Mouse (Mus musculus) layer of hippocampus, postnatal 25 days (tissue): ENCODE data around the gene Ddx60. TPM values are rescaled to one million over a fixed set of nuclear protein-coding genes. Genes with fewer than 3 reads are reported as not detected.
"Not testable (repeated sequence)": the region's sequence is repeated elsewhere in the genome, so short reads cannot be mapped to it uniquely, and the experiment has no call there.

Experiments used
- DNase-seq, 2 experiments: peaks; one replicate each; pipeline ENCODE4 v3.0.0; 2022; ENCODE audit warnings: mixed read lengths in 2 of 2, low spot score in 1 of 2; ENCODE audit errors: extremely low spot score in 1 of 2
- total RNA-seq, 2 experiments: library from RNA; stranded (reverse); gene quantifications; 2 replicates each; pipeline ENCODE4 v1.2.3; 2021

Gene Ddx60
- total RNA-seq: under 1 TPM; 0.26 to 0.49 TPM

DNA sequence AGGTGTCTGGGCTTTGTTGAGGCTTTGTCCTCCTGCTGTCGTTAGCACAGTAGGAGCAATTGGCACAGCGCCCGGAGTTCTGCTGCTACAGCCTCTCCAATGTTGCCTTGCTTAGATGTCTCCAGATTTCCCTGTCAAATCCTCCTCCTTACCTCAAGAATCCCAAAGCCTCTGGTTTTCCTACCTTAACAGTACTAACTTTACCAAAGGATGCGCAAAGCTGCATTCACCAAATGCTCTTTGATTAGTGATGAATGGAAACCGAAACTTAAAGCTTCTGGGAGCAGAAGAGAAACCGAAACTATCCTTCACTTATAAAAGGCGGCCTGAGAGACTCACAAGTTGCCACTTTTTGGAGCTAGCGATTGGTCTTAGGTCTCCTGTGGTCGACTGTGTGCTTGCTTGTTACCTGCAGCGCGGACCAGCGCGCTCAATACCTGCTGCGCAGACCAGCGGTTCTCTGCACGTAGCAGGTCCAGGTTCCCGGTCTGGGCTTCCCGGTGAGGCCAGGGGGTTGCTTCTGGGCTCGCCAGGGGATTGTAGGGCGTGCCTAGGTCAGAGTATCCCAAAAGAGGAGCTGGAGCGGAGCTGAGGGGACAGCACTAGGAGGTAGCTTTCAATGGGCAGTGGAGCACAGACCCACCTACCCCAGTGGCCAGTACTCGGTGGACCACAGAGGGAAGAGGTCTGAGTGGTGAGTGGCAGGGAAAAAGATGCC, at the start of gene Ddx60:
Ddx60 (plus strand) TSS at position 311 of the 718 bp plus-strand sequence.
- DNase-seq: peak; percentile 32 to 68

DNA sequence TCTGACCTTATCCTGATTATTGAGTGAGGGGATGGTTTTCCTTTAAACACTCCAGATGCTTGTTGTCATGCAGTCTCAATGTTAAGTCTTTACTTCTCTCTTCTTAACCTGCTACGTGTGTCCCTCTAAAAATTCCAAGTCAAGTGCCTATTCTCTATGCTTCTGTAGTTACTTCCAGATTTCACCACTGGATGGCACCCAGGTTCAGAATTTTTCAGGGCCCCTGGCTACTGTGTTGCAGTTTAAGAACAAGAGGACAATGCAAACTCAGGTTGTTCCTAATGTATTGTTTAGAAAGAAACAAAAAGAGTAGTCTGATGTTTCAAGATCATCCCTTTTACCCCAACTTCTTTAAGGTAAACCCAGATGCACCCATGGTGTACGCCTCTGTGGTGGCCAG, 33.8 kb upstream of the Ddx60 start:
- DNase-seq: peak in 1 of 2 experiments; percentile 74

DNA sequence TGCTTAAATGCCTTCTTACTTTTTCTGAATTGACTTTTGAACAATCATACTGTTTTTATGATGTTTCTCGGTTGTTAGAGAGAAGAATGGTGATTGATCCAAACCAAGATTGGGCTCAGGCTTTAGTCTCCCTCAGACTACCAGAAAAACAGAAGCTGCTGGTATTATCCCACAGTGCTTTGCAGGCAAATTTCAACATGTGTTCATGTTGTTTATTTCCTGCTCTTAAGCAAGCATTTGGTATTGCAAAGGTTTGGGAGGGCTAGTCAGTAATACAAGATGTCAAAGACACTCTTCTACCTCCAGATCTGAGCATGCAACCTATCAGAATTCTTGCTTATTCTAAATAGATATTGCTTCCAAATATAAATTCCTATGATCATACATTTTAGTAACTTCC, 31.1 kb upstream of the Ddx60 start:
- DNase-seq: no peak

DNA sequence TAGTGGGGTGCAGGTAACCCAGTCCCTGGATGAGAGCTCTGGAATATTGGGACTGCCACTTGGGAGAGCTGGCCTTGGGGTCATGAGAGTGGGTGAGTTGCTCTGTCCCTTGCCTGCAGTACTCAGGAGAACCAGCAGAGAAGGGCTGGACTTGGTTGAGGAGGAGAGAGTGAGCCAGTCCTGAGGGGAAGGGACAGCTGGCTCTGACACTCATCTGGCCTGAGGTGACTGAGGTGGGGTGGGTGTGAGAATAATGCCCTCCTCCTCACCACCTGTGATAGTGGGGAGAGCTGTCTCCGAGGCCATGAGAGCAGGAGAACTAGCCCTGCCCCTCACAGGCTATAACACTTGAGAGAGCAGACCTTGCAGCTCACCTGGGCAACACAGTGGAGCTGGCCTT, 30.5 kb upstream of the Ddx60 start:
- DNase-seq: no peak

DNA sequence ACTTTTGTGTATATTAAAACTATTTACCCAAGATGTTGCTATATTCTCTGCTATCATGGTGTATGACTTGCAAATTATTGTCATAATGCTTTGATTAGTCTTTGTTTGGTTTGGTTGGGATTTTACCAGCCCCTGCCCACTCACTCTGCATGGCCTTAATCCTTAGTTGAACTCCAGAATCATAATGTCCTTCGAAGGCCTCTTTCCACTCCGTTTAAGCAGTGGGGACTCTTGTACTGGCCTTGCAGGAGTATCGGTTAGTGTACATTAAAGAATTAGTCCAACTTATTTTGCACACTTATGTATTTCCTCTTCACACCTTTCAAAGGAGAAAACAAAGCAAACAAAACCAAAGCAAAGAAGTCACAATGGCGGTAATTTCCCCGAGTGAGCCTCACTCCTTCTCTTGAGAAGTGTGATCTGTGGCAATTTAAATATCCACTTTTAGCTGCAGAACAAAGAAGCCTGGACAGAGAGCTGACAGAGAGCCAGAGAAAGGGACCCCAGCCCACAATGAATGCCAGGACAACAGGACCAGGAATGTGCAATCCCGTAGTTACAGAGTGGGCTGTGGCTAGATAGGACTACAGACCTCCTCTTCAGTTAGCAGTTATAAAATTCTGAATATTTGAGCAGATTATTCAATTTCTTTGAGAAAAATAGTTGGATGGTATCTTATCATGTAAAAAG, 26.7 kb upstream of the Ddx60 start:
- DNase-seq: no peak

DNA sequence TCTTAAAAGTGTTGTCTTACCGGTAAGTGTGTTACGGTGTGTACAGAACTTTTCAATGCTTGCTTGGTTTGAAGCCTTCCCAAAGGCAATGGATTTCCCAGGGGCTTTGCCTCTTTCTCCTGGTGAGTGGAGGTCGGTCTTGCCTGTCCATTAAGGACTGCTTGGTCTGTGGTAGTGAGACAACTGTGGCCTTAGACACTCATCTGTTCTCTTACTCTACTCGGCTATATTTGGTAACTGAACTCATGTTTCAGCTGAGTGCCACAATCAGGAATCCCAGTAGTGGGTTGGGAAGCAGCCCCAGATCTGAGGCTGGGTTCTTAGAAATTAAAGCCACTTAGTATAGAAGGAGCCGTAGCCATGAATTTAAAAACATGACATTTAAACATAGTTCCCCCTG, 25.4 kb upstream of the Ddx60 start, which contains the start of gene Palld:
Palld (minus strand) TSS at position 170 of the 400 bp plus-strand sequence.
- DNase-seq: no peak

DNA sequence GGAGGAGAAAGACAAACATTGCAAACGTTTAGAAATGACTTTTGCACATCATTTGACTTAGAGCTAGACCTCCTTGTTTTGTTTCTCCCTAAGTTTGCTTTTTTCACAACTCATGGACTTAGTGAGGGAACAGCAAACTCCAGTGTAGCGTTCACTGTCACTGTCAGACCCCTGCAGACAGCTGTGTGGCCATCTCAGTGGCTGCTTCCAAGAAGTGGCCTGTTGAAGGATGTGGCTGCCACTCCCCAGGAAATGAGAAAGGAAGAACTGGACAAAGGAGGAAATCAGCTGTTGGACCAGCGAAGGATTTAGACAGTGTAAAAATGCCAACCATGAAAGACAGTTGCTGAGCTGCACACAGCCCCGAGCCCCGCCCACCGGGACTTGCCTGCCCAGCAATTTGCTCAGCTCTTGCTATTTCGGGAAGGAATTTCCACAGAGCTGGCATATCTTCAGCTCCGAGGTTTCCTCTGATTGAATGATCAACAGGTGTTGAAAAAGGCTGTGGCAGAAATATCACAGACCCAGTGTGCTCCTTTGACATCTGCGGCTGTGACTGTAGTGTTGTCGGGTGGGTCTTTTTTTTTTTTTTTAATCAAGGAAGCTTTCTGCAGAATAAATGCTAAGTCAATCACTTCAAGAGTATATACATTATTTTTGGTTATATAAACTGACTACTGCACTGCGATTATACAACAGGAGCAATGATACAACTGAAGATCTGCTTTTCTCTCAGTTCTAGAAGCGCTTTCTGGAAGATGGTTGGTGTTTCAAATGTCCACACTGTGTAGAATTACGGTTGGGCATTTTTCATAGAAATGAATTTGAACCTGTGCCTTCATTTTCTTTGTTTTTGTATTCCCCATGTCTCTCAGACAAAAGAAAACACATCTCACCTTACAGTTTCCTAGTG, 19.3 kb upstream of the Ddx60 start:
- DNase-seq: no peak

DNA sequence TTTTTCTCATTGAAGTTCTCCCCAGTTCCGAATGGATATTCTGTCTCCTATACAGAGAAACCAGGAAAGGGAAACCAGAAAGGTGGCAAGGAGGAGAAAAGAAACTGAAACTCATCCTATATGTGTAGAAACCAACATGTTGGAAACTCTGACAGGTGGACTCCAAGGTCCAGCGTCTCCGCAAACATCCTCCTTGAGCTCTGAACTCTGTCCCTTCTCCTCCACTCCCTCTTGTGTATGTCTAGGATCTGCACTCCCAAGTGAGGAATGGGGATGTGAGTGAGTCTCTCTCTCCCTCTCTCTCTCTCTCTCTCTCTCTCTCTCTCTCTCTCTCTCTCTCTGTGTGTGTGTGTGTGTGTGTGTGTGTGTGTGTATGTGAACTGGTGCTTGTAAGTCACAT, 18.6 kb upstream of the Ddx60 start:
- DNase-seq: no peak

DNA sequence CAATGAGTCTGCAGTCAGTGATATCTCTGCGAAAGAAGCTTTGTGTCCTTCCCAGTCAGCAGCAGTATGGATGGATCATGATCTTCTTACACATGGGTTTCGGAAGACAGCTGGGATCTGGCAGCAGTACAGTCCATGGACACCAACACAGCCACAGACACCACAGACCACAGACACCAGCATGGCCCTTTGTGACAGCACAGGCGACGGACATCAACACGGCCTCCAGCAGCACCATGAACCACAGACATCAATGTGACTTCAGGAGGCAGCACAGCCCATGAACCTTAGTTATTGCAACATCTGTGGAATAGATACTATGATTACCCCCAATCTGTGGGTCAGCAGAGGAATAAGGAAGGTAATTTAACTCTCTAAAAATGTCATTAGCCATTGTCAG, 15.1 kb upstream of the Ddx60 start:
- no peak for DNase-seq

DNA sequence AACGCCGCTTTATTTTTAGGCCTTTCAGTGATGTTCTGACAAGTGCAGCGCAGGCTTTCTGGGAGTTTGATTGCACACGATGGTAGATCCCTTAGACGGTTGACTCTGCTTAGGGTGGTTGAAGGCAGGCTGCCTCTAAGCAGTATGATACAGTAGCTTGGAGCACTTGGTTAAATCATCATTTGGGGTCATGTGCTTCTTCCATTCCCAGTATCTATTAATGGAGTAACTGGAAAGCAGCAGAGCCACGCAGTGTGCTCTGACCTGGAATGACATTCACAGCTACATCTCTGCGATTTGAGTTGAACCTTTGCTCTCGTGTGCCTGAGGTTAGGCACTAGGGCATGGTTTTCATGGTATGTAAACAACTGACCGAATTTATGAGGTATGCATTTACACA, 13.9 kb upstream of the Ddx60 start:
- DNase-seq: no peak

DNA sequence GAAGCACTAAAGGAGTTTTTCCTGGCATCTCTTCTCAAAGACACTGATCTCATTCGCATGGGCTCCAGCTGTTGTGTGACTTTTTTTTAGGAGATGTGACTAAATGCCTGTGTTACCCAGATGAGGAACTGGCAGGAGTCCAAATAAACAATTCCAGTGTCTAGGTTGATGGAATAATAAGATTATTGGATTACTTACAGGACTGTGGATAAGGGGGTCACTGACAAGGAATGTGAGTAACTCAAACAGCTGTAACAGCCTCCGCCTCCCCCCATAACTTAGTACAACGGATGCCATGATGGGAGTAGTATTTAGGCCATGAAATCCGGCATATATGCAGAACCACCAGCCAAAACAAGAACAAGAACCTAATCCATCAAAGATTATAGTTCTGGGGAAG, 10.6 kb upstream of the Ddx60 start:
- DNase-seq: no peak

DNA sequence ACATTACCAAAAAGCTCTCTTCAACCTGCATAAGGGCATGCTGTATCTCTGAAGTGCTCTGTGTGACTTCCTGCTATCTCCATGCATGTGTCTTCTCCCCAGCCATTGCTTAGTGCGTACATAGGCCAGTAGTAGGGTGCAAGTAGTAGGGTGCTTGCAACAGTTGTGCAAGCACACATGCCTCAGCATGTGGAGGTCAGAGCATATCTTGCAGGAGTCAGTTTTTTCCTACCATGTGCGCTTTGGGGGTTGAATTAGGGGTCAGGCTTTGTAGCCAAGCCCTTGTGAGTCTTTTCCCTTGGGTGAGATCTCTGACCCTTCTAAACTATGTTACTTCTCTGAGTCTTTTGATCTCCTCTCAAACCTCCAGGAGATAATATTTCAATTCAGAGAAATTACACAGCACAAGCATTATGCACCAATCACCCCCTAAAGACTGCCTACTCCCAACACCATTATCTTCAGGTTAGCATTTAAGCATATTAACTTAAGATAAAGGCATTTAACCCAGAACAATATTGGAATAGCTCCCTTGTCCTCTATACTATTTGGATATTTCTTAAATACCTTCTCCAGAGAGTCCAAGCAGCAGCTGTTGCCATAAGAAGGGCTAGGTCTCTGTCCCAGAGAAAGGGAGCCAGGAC, 8.6 kb upstream of the Ddx60 start:
- no peak for DNase-seq

DNA sequence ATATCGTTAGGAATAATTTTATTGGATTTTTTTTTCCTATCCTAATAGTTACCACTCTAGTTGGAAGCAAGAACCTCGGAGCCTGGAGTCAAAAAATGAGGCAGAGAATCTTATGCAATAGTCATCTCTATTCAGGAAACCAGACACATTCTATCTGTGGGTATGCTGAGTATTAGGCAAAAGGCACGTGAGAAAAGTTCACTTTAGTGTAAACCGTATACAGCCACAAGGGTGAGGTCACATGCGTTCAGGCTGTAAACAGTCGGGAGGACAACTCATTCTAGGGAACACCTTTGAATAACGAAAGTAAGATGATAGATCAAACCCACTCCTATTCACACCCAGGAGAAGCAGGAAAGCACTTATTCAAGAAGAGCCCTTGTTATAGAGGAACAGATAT, 7.5 kb upstream of the Ddx60 start:
- no peak for DNase-seq

DNA sequence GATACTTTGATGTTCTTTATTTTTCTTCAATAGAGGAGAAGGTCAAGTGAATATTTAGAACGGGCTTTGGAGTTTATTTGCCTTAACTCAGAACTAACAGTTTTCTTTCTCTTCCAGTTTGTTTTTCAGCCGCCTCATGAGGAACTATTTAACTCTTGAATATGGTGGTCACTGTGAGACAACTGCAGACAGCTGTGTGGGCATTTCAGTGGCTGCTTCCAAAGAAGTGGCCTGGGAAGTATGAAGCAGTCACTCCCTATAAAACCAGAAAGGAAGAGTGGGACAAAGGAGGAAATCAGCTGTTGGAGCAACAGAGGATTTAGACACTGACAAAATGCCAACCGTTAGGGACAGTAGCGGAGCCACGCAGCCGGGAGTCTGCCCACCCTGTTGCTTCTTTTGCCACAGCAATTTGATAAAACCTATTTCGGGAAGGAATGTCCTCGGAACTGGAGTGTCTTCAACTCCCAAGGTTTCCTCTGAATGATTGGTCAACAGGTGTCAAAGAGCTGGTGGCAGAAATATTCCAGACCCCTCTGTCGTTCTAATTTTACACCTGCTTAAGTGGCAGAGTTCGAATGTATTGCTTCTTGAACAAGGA, 6.3 kb upstream of the Ddx60 start:
- DNase-seq: no peak

DNA sequence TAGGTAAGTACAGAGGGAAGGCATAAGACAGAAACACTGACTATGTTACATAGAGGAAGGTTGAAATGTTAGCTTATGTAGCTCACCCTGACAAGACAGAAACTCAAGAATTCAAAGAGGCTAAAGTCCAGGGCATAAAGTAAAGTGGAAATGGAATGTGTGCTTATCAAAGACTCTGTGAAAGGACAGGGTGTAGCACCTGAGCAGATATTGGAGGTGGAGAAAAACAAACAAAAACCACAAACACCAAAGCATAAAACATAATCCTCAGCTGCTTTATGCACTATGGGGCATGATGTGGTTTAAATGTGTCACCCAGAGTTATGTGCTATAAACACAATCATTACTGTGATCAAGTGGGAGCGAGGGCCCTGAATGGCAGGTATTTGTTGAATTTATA, 3.4 kb upstream of the Ddx60 start:
- DNase-seq: no peak

DNA sequence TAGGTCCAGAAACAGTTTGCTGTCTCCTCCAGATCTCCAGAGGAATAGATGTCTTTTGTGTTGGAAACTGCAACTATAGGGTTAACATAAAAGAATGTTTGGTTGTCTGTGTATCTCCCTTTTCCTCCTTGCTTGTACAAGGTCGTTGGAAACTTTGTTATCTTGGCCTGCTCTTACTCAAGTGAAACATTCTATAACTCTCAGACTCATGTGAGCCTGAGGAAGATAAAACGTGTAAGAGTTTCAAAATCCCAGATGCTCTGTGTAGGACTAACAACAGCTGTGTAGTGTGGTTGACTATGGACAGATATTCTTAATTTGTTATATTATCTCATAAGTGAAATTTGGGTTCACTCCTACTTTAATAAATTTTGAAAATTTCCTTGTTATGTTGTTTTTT, 5.4 kb downstream of the Ddx60 start:
- no peak for DNase-seq

DNA sequence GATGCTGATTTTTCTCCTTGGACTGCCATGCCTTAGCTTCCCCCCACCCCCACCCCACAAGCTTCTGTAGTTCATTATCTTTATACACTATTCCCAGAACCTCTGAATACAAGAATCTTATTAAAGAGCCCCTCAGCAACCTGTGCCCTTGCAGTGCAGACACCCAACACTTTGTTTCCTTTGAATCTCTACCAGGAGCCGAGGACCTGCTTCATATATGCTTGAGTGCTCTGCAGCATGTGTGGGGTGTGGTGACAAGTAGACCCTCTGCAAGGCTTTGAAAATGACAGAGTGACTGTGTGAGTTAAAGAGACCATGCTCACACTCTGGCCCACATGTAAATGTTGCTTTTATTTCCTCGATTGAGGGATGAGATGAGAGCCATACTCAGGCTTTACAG, 9.7 kb downstream of the Ddx60 start:
- DNase-seq: no peak

DNA sequence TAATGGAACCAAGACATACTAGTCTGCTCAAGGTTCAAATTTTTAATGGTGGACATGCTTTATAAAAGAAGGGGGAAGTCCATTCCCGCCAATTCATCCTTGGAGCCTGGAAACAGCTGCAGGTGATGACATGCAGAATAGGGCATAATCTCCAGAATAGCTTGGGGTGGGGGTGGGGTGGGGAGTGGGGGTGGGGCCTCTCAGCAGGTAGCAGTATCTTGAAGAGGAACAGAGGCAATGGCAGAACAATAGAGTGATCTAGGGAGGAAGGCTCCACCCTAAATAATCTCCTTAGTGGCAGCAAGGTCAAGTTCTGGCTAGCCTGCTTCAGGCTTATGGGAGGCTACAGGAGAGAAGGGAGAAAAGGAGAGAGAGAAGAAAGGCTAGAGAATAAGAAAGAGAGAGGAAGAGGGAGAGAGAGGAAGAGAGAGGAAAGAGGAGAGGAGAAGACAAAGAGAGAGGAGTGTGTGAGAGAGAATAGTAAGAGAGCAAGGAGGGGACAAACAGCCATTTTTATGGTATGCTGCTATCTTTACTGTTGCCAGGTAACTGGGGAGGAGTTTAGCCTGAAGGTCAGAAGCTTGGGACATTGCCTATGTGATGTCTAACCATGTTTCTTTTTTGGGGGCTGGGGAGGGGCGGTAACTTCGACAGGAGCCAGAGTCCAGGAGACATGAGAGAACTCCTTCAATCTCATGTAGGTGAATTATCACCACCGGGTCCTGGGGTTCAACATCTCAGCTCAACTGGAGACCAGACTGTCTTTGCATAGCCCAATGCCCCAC, 36.9 kb downstream of the Ddx60 start:
- DNase-seq: not testable (repeated sequence)

DNA sequence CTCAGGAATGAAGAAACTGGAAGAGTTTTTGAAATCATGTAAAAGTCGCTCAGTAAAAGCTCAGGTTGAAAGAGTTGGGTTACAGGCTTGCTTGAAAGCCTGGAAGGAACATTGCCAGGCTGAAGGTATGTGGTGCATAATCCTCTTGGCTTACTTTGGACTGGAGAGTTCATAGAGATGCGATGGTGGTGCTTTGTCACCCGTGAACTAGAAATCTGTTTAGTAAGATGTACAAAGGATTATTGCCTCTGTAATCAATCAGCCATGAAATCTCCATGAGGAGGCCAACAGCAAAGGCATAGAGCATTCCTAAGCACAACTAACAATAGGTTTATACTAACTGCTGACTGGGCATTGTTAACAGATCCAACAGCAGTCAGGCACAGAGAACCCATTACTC, 41.7 kb downstream of the Ddx60 start:
- DNase-seq: no peak
